Mouse (Mus musculus) MEL (cell line): Measurements from ENCODE around the gene Ccdc96. TPM values are rescaled to one million over a fixed set of nuclear protein-coding genes. Genes with fewer than 3 reads are reported as not detected.

ENCODE experiments used
- DNase-seq: peaks from one replicate; pipeline ENCODE4 v3.0.0; 2011; ENCODE audit warnings: low read depth, low spot score
- H3K27ac ChIP-seq: 2 replicates; pipeline ENCODE4 v1.5.1; 2012; ENCODE audit warnings: low read depth, mild to moderate bottlenecking, control low read depth, low read length, moderate library complexity; ENCODE audit not compliant: control insufficient read depth
- H3K27me3 ChIP-seq, 2 experiments: fragments of 150-350 bp in 1 of 2; sonication (generic) in 1 of 2; 2 replicates each; pipeline ENCODE4 v1.6.1; 2012; ENCODE audit warnings: low read length in 2 of 2, mild to moderate bottlenecking in 2 of 2, improper control_type of control experiment in 1 of 2, moderate library complexity in 1 of 2; ENCODE audit not compliant: insufficient read depth in 2 of 2, control insufficient read depth in 1 of 2
- H3K36me3 ChIP-seq, 2 experiments: 2 replicates each; pipeline ENCODE4 v1.6.1; 2012 to 2014; ENCODE audit warnings: low read length in 2 of 2, improper control_type of control experiment in 1 of 2, inconsistent platforms in 1 of 2, mild to moderate bottlenecking in 1 of 2; ENCODE audit not compliant: insufficient read depth in 2 of 2, control insufficient read depth in 1 of 2
- H3K4me1 ChIP-seq, 2 experiments: fragments of 150-350 bp in 1 of 2; sonication (generic) in 1 of 2; 2 replicates each; pipeline ENCODE4 v1.6.1; 2012; ENCODE audit warnings: low read length in 2 of 2, improper control_type of control experiment in 1 of 2, mild to moderate bottlenecking in 1 of 2; ENCODE audit not compliant: insufficient read depth in 2 of 2, control insufficient read depth in 1 of 2
- H3K4me3 ChIP-seq, 2 experiments: fragments of 150-350 bp in 1 of 2; sonication (generic) in 1 of 2; 2 replicates each; pipeline ENCODE4 v1.5.1; 2012; ENCODE audit warnings: low read depth in 2 of 2, low read length in 2 of 2, mild to moderate bottlenecking in 2 of 2, moderate library complexity in 2 of 2, control low read depth in 1 of 2, improper control_type of control experiment in 1 of 2; ENCODE audit not compliant: control insufficient read depth in 1 of 2, insufficient read depth in 1 of 2
- H3K79me2 ChIP-seq: 2 replicates; pipeline ENCODE4 v1.6.1; 2012; ENCODE audit warnings: mild to moderate bottlenecking, low read length, moderate library complexity; ENCODE audit not compliant: control insufficient read depth, poor library complexity, insufficient read depth
- H3K9ac ChIP-seq: 2 replicates; pipeline ENCODE4 v1.6.1; 2012; ENCODE audit warnings: low read depth, mild to moderate bottlenecking, control low read depth, low read length, moderate library complexity; ENCODE audit not compliant: control insufficient read depth, poor library complexity, severe bottlenecking
- H3K9me3 ChIP-seq: fragments of 150-350 bp; sonication (generic); replicated peaks from 2 replicates; pipeline ENCODE4 v1.6.1; 2012; ENCODE audit warnings: mild to moderate bottlenecking, low read length, improper control_type of control experiment, moderate library complexity; ENCODE audit not compliant: insufficient read depth
- BHLHE40 ChIP-seq: IDR thresholded peaks from 2 replicates; pipeline ENCODE4 v1.6.1; 2012; ENCODE audit warnings: low read depth, mild to moderate bottlenecking, inconsistent platforms, low read length, improper control_type of control experiment, borderline replicate concordance
- CHD1 ChIP-seq: IDR thresholded peaks from 2 replicates; pipeline ENCODE4 v1.6.1; 2012; ENCODE audit warnings: low read depth, mild to moderate bottlenecking, inconsistent platforms, low read length, improper control_type of control experiment
- E2F4 ChIP-seq: IDR thresholded peaks from 2 replicates; pipeline ENCODE4 v1.6.1; 2011; ENCODE audit warnings: low read depth, low read length, improper control_type of control experiment, borderline replicate concordance
- ELF1 ChIP-seq: IDR thresholded peaks from 2 replicates; pipeline ENCODE4 v1.6.1; 2014; ENCODE audit warnings: low read depth, mild to moderate bottlenecking, inconsistent platforms, low read length, improper control_type of control experiment, moderate library complexity
- EP300 ChIP-seq, 2 experiments: IDR thresholded peaks; 2 replicates each; pipeline ENCODE4 v1.6.1; 2011; ENCODE audit warnings: improper control_type of control experiment in 2 of 2, low read length in 2 of 2, low read depth in 1 of 2, mild to moderate bottlenecking in 1 of 2
- ETS1 ChIP-seq: IDR thresholded peaks from 2 replicates; pipeline ENCODE4 v1.6.1; 2012; ENCODE audit warnings: low read depth, mild to moderate bottlenecking, inconsistent platforms, low read length, improper control_type of control experiment, moderate library complexity
- GABPA ChIP-seq: IDR thresholded peaks from 2 replicates; pipeline ENCODE4 v1.6.1; 2012; ENCODE audit warnings: low read depth, mild to moderate bottlenecking, inconsistent platforms, low read length, improper control_type of control experiment, moderate library complexity
- GATA1 ChIP-seq: IDR thresholded peaks from 2 replicates; pipeline ENCODE4 v1.6.1; 2011; ENCODE audit warnings: low read depth, low read length, improper control_type of control experiment
- JUND ChIP-seq: IDR thresholded peaks from 2 replicates; pipeline ENCODE4 v1.6.1; 2011; ENCODE audit warnings: low read depth, mild to moderate bottlenecking, improper control_type of control experiment, low read length
- KAT2A ChIP-seq: conservative IDR thresholded peaks from 2 replicates; pipeline ENCODE4 v1.6.1; 2012; ENCODE audit warnings: low read depth, low read length, improper control_type of control experiment, inconsistent platforms
- MAX ChIP-seq: IDR thresholded peaks from 2 replicates; pipeline ENCODE4 v1.6.1; 2011; ENCODE audit warnings: low read length, improper control_type of control experiment
- MAZ ChIP-seq: IDR thresholded peaks from 2 replicates; pipeline ENCODE4 v1.6.1; 2012; ENCODE audit warnings: low read depth, mild to moderate bottlenecking, inconsistent platforms, low read length, improper control_type of control experiment
- MEF2A ChIP-seq: IDR thresholded peaks from 2 replicates; pipeline ENCODE4 v1.6.1; 2014; ENCODE audit warnings: low read depth, mild to moderate bottlenecking, inconsistent platforms, low read length, improper control_type of control experiment; ENCODE audit not compliant: poor library complexity, insufficient replicate concordance, severe bottlenecking; ENCODE audit errors: extremely low read depth
- MXI1 ChIP-seq: IDR thresholded peaks from 2 replicates; pipeline ENCODE4 v1.6.1; 2011; ENCODE audit warnings: mild to moderate bottlenecking, low read depth, low read length, improper control_type of control experiment
- MYB ChIP-seq: IDR thresholded peaks from 2 replicates; pipeline ENCODE4 v1.6.1; 2011; ENCODE audit warnings: mild to moderate bottlenecking, low read depth, low read length, improper control_type of control experiment
- MYC ChIP-seq: IDR thresholded peaks from 2 replicates; pipeline ENCODE4 v1.6.1; 2011; ENCODE audit warnings: low read depth, mild to moderate bottlenecking, low read length, improper control_type of control experiment, moderate library complexity
- NRF1 ChIP-seq: IDR thresholded peaks from 2 replicates; pipeline ENCODE4 v1.6.1; 2014; ENCODE audit warnings: low read depth, mild to moderate bottlenecking, inconsistent platforms, low read length, improper control_type of control experiment, moderate library complexity; ENCODE audit not compliant: poor library complexity, insufficient read depth, severe bottlenecking
- POLR2AphosphoS2 ChIP-seq: IDR thresholded peaks from 2 replicates; pipeline ENCODE4 v1.6.1; 2011; ENCODE audit warnings: low read length, improper control_type of control experiment
- POLR2AphosphoS5 ChIP-seq: IDR thresholded peaks from 2 replicates; pipeline ENCODE4 v1.6.1; 2012; ENCODE audit warnings: low read depth, borderline replicate concordance, mild to moderate bottlenecking, inconsistent platforms, low read length, moderate library complexity, mixed read lengths
- RAD21 ChIP-seq: IDR thresholded peaks from 2 replicates; pipeline ENCODE4 v1.6.1; 2011; ENCODE audit warnings: mild to moderate bottlenecking, low read depth, low read length, improper control_type of control experiment
- RCOR1 ChIP-seq: IDR thresholded peaks from 2 replicates; pipeline ENCODE4 v1.6.1; 2012; ENCODE audit warnings: low read depth, mild to moderate bottlenecking, inconsistent platforms, low read length, improper control_type of control experiment
- SIN3A ChIP-seq: IDR thresholded peaks from 2 replicates; pipeline ENCODE4 v1.6.1; 2012; ENCODE audit warnings: low read length, improper control_type of control experiment, inconsistent platforms
- TAL1 ChIP-seq: IDR thresholded peaks from 2 replicates; pipeline ENCODE4 v1.6.1; 2012; ENCODE audit warnings: mild to moderate bottlenecking, inconsistent platforms, low read length, moderate library complexity, mixed read lengths
- TBP ChIP-seq: IDR thresholded peaks from 2 replicates; pipeline ENCODE4 v1.8.0; 2011; ENCODE audit warnings: low read depth, low read length, improper control_type of control experiment
- TCF12 ChIP-seq: IDR thresholded peaks from 2 replicates; pipeline ENCODE4 v1.6.1; 2014; ENCODE audit warnings: low read depth, mild to moderate bottlenecking, inconsistent platforms, low read length, improper control_type of control experiment, moderate library complexity
- UBTF ChIP-seq: IDR thresholded peaks from 2 replicates; pipeline ENCODE4 v1.6.1; 2012; ENCODE audit warnings: low read depth, mild to moderate bottlenecking, inconsistent platforms, low read length, improper control_type of control experiment, moderate library complexity, borderline replicate concordance; ENCODE audit not compliant: insufficient read depth
- USF1 ChIP-seq: IDR thresholded peaks from 2 replicates; pipeline ENCODE4 v1.6.1; 2014; ENCODE audit warnings: low read depth, mild to moderate bottlenecking, inconsistent platforms, low read length, improper control_type of control experiment, moderate library complexity
- ZMIZ1 ChIP-seq: IDR thresholded peaks from 2 replicates; pipeline ENCODE4 v1.6.1; 2012; ENCODE audit warnings: low read depth, mild to moderate bottlenecking, inconsistent platforms, low read length, improper control_type of control experiment, moderate library complexity
- polyA plus RNA-seq, 2 experiments: library from polyadenylated mRNA; stranded (reverse) in 1 of 2; unstranded in 1 of 2; fragments of >175 nt in 1 of 2; fragments of >200 nt in 1 of 2; gene quantifications; 2 replicates each; pipeline versions ENCODE4 v1.2.1 to v1.2.4; 2012; ENCODE audit warnings: low replicate concordance in 2 of 2, low read depth in 1 of 2; ENCODE audit not compliant: insufficient read length in 2 of 2, insufficient read depth in 1 of 2, missing spikeins in 1 of 2
- total RNA-seq: library from RNA; depleted of rRNA; stranded (reverse); fragments of 300-350 nt; gene quantifications from 2 replicates; pipeline ENCODE4 v1.2.3, GENCODE M21; 2012

Gene Ccdc96
- total and polyA plus RNA-seq, 3 experiments, result 0.31 to 0.64 TPM; not detected in 1

DNA sequence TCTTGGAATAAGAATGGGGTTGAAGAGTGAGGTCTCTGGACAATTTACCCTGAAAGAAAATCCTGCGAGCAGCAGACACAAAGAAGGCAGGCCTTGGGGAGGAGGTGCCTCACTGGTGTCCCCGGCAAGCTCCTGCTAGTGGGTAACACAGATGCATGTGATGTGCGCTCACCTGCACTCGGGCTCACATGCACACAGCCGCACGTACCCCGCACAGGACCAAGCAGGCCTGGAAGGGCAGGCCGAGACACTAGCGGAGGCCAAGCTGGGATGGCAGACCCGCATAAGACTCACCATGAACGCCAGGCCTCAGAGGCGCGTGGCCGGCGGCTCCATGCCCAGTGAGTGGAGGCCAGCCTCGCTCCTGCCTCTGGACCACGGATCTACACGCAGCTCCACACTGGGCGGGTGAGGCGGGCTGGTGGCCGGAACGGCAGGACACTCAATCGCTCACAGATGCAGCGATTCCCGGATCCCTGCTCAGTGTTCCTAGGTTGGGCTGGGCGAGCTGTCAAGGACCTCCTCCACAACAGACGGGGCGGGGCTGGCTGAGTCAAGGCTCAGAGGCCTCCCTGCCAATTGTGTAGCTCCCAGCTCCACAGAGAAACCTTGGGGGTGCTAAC lies 45.9 kb downstream of the Ccdc96 start (continued):
- TF ChIP-seq UBTF, result 0 out of 2 replicates have a peak, but pooled peaks have one; percentile 47
- 0 out of 4 replicates have a peak, but pooled peaks of 1 of the 2 experiments have one; percentile 19 for TF ChIP-seq EP300 (IDR thresholded peaks at IDR 0.05; ENCODE audit: low read depth in 1 of 2, low read length in 2 of 2)

DNA sequence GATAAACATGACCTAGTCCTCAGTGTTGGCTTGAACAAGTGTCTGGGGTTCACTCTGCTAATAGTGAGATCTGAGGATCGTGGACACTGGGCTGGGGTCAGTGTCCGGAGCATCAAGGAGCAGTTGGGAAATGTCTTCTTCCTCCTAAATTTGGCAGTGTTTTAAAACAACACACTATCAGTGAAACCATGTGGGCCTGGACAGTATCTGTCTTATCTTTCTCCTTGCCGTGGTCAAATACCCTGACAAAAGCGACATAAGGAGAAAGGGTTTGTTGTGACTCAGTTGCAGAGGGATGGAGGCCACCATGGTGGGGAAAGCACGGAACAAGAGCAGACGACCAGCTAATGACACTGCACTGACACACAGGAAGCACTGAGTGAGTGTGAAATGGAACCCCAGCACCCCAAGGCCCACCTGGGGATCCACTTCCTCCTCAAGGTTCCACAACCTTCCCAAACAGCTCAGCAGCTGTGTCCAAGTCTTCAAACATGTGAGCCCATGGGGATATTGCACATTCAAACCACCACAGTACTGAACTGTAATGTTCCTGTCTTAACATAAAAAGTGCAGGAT lies 50.2 kb downstream of the Ccdc96 start:
- H3K9me3 ChIP-seq, result no peaks in the 10 kb centered on the region
- no peak overlapping the region; the same call in 1 of the 2 replicates for H3K9ac ChIP-seq
- peak; percentile 53 for DNase-seq
- peak overlapping the region; percentile 26 for H3K27ac ChIP-seq
- peaks cover 29 to 36% of the 10 kb centered on the region in 2 experiments for H3K4me1 ChIP-seq
- peaks cover 0 to 42% of the 10 kb centered on the region in 2 experiments; a peak in 2 of 4 replicates for H3K36me3 ChIP-seq
- TF ChIP-seq GABPA, result no peak
- TF ChIP-seq TBP, result no peak
- TF ChIP-seq MAX, result no peak; the same call in 1 of the 2 replicates
- TF ChIP-seq MEF2A, result no peak
- no peak for TF ChIP-seq MYC
- no peak for TF ChIP-seq KAT2A
- TF ChIP-seq TCF12, result peak; percentile 83
- TF ChIP-seq USF1, result peak; percentile 19; the same call in 1 of the 2 replicates
- TF ChIP-seq TAL1, result peak; percentile 65
- 0 out of 2 replicates have a peak, but pooled peaks have one; percentile 37 for TF ChIP-seq RCOR1
- TF ChIP-seq RAD21, result no peak
- TF ChIP-seq ZMIZ1, result no peak
- TF ChIP-seq BHLHE40, result no peak
- 0 out of 2 replicates have a peak, but pooled peaks have one; percentile 15 for TF ChIP-seq NRF1
- peak; percentile 75 for TF ChIP-seq GATA1
- no peak for TF ChIP-seq POLR2AphosphoS2
- TF ChIP-seq MXI1, result 0 out of 2 replicates have a peak, but pooled peaks have one; percentile 25
- TF ChIP-seq CHD1, result no peak
- TF ChIP-seq E2F4, result no peak
- no peak for TF ChIP-seq MYB
- TF ChIP-seq ETS1, result peak; percentile 46; the same call in 1 of the 2 replicates
- TF ChIP-seq EP300 (IDR thresholded peaks at IDR 0.05; ENCODE audit: low read depth in 1 of 2, low read length in 2 of 2), result peak; percentile 65 to 73; a peak in 3 of 4 replicates
- TF ChIP-seq SIN3A, result 0 out of 2 replicates have a peak, but pooled peaks have one; percentile 37
- no peak for TF ChIP-seq POLR2AphosphoS5
- TF ChIP-seq JUND, result no peak
- no peak for TF ChIP-seq ELF1
- no peak for TF ChIP-seq MAZ
- H3K27me3 ChIP-seq, result no peaks in the 10 kb centered on the region
- peaks cover 6% of the 10 kb centered on the region for H3K79me2 ChIP-seq
- H3K4me3 ChIP-seq, result no peak overlapping the region
